Mouse (Mus musculus) midbrain, embryonic 16.5 days (tissue): Measurements from ENCODE around the gene Olfr617. TPM values are rescaled to one million over a fixed set of nuclear protein-coding genes. Genes with fewer than 3 reads are reported as not detected.

Source experiments
- microRNA-seq: library from miRNA; unstranded; fragments of <30 nt; microRNA quantifications from one replicate; pipeline ENCODE4, GENCODE M21; 2017
- polyA plus RNA-seq: library from polyadenylated mRNA; unstranded; fragments of >200 nt; fragmentation: Nextera tagmentation; extraction: Ambion mirVana; gene quantifications from 2 replicates; pipeline ENCODE4 v1.2.1, GENCODE M21; 2015

Olfr617 gene
- polyA plus RNA-seq, 1 experiment from 2014 or later = not detected

Small RNA genes lying within 50 kb of the gene (microRNA-seq; reads per million reads assigned to microRNA genes)
- not detected for gene Gm26506

Other genes starting within 250 kb of the Olfr617 start
- not detected in 2 replicates for gene Olfr598, start 249.5 kb upstream of the Olfr617 start, polyA plus RNA-seq
- gene Olfr599, start 237.1 kb upstream of the Olfr617 start, polyA plus RNA-seq = not detected in 2 replicates
- not detected in 2 replicates for gene Olfr600, start 223.4 kb upstream of the Olfr617 start, polyA plus RNA-seq
- gene Olfr601, start 210.4 kb upstream of the Olfr617 start, polyA plus RNA-seq = not detected in 2 replicates
- not detected in 2 replicates for gene Olfr603, start 186.9 kb upstream of the Olfr617 start, polyA plus RNA-seq
- gene Usp17lc, start 158.0 kb upstream of the Olfr617 start, polyA plus RNA-seq = not detected in 2 replicates
- gene Olfr605, start 127.6 kb upstream of the Olfr617 start, polyA plus RNA-seq = not detected in 2 replicates
- gene Olfr606, start 124.0 kb upstream of the Olfr617 start, polyA plus RNA-seq = not detected in 2 replicates
- not detected in 2 replicates for gene Olfr607, start 108.9 kb upstream of the Olfr617 start, polyA plus RNA-seq
- not detected in 2 replicates for gene Olfr608, start 103.2 kb upstream of the Olfr617 start, polyA plus RNA-seq
- gene Olfr609, start 75.0 kb upstream of the Olfr617 start, polyA plus RNA-seq = not detected in 2 replicates
- gene Olfr610, start 60.9 kb upstream of the Olfr617 start, polyA plus RNA-seq = not detected in 2 replicates
- gene Olfr611, start 52.2 kb upstream of the Olfr617 start, polyA plus RNA-seq = not detected in 2 replicates
- gene Olfr612, start 30.3 kb upstream of the Olfr617 start, polyA plus RNA-seq = not detected in 2 replicates
- not detected in 2 replicates for gene Olfr613, start 25.0 kb upstream of the Olfr617 start, polyA plus RNA-seq
- not detected in 2 replicates for gene Olfr615, start 17.0 kb upstream of the Olfr617 start, polyA plus RNA-seq
- gene Olfr616, start 3.9 kb upstream of the Olfr617 start, polyA plus RNA-seq = not detected in 2 replicates
- gene Olfr618, start 17.0 kb downstream of the Olfr617 start, polyA plus RNA-seq = 0.15 TPM in 1 of 2 replicates, not detected in the other
- not detected in 2 replicates for gene Olfr619, start 27.5 kb downstream of the Olfr617 start, polyA plus RNA-seq
- not detected in 2 replicates for gene Olfr620, start 39.5 kb downstream of the Olfr617 start, polyA plus RNA-seq
- not detected in 2 replicates for gene Olfr622, start 69.6 kb downstream of the Olfr617 start, polyA plus RNA-seq
- gene Olfr623, start 90.6 kb downstream of the Olfr617 start, polyA plus RNA-seq = not detected in 2 replicates
- gene Olfr624, start 98.1 kb downstream of the Olfr617 start, polyA plus RNA-seq = not detected in 2 replicates
- gene Olfr625-ps1, start 109.7 kb downstream of the Olfr617 start, polyA plus RNA-seq = not detected in 2 replicates
- not detected in 2 replicates for gene Olfr243, start 141.6 kb downstream of the Olfr617 start, polyA plus RNA-seq
- not detected in 2 replicates for gene Olfr628, start 157.3 kb downstream of the Olfr617 start, polyA plus RNA-seq
- gene Olfr629, start 171.9 kb downstream of the Olfr617 start, polyA plus RNA-seq = not detected in 2 replicates
- gene Olfr630, start 184.3 kb downstream of the Olfr617 start, polyA plus RNA-seq = not detected in 2 replicates
- gene Olfr69, start 198.5 kb downstream of the Olfr617 start, polyA plus RNA-seq = not detected in 2 replicates
- gene Olfr68, start 206.6 kb downstream of the Olfr617 start, polyA plus RNA-seq = not detected in 2 replicates
- gene Olfr67, start 218.8 kb downstream of the Olfr617 start, polyA plus RNA-seq = not detected in 2 replicates
- 1,229 and 1,369 TPM in 2 replicates for gene Hbb-bt, start 240.9 kb downstream of the Olfr617 start, polyA plus RNA-seq